Mouse (Mus musculus): ENCODE results near the gene Olfr374. TPM values are rescaled to one million over a fixed set of nuclear protein-coding genes. Genes with fewer than 3 reads are reported as not detected.

Olfr374 gene
- total RNA-seq, 1 experiment from 2014 or later, result not detected

Other genes with a start within 250 kb of the Olfr374 start
- 8.3 and 9.0 TPM in 2 replicates for gene Zfp709, start 225.0 kb upstream of the Olfr374 start, total RNA-seq (2021)
- gene Zfp882, start 198.4 kb upstream of the Olfr374 start, total RNA-seq (2021), result 8.3 and 9.8 TPM in 2 replicates
- gene Zfp617, start 198.4 kb upstream of the Olfr374 start, total RNA-seq (2021), result 31.3 and 38.1 TPM in 2 replicates
- gene Zfp961, start 156.0 kb upstream of the Olfr374 start, total RNA-seq (2021), result 30.8 and 37.1 TPM in 2 replicates
- gene Cyp4f18, start 97.4 kb upstream of the Olfr374 start, total RNA-seq (2021), result 4.8 and 5.2 TPM in 2 replicates
- gene Olfr372, start 65.8 kb upstream of the Olfr374 start, total RNA-seq (2021), result not detected in 2 replicates
- gene Olfr373, start 23.9 kb upstream of the Olfr374 start, total RNA-seq (2021), result not detected in 2 replicates
- gene Tpm4, start 27.9 kb downstream of the Olfr374 start, total RNA-seq (2021), result 219 and 260 TPM in 2 replicates
- 55.4 and 68.9 TPM in 2 replicates for gene Rab8a, start 54.2 kb downstream of the Olfr374 start, total RNA-seq (2021)
- not detected in 2 replicates for gene Hsh2d, start 82.6 kb downstream of the Olfr374 start, total RNA-seq (2021)
- gene Cib3, start 105.8 kb downstream of the Olfr374 start, total RNA-seq (2021), result 0.64 TPM in 1 of 2 replicates, not detected in the other
- gene Gm11034, start 106.6 kb downstream of the Olfr374 start, total RNA-seq (2021), result not detected in 2 replicates
- gene Fam32a, start 112.7 kb downstream of the Olfr374 start, total RNA-seq (2021), result 66.8 and 70.4 TPM in 2 replicates
- 66.7 and 68.8 TPM in 2 replicates for gene Ap1m1, start 133.0 kb downstream of the Olfr374 start, total RNA-seq (2021)
- gene Gm10282, start 198.2 kb downstream of the Olfr374 start, total RNA-seq (2021), result 19.3 and 27.3 TPM in 2 replicates
- gene Klf2, start 212.0 kb downstream of the Olfr374 start, total RNA-seq (2021), result 37.5 and 38.2 TPM in 2 replicates

Data from adrenal gland, postnatal 25 days (tissue).